Mouse (Mus musculus) brain, adult 2 months (tissue): ENCODE measurements around the gene H2-Q10.
A peak's percentile ranks its signal among the peaks of the same experiment; 100 is the strongest.
"Not testable (repeated sequence)": the region's sequence is repeated elsewhere in the genome, so short reads cannot be mapped to it uniquely, and the experiment has no call there.

Experiments
- DNase-seq: peaks from one replicate; pipeline ENCODE4 v3.0.0; 2011; ENCODE audit warnings: low read depth, low spot score

The H2-Q10 gene

GRCm38 (mm10) chr17:35458247-35458646, 11.6 kb upstream of the H2-Q10 start:
- not testable (repeated sequence) for DNase-seq

- DNase-seq = not testable (repeated sequence)
These were observed 9.2 kb upstream of the H2-Q10 start for GRCm38 (mm10) chr17:35460513-35461341.

GRCm38 (mm10) chr17:35465651-35466050, 4.2 kb upstream of the H2-Q10 start:
- DNase-seq = not testable (repeated sequence)

DNA sequence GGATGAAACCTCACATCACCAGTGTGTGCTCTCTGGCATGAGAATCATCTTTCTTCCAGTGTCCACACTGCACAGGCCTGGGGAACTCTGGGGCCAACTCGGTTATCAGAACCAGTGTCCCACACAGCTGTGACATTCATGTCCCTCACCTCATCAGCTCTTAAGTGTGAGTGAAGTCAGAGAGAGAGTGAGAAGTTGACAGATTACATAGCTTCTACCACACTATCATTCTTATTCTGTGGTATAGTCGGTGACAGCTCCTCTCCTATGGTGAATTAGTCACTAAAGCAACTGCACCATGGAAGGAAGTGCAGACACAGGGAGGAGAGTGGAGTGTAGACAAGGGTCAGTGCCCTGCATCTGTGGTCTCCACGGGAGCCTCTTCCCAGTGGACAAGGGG, 953 bp upstream of the H2-Q10 start:
- not testable (repeated sequence) for DNase-seq

- DNase-seq = peak; percentile 49
These were observed 14.2 kb downstream of the H2-Q10 start for GRCm38 (mm10) chr17:35484066-35484465.

DNA sequence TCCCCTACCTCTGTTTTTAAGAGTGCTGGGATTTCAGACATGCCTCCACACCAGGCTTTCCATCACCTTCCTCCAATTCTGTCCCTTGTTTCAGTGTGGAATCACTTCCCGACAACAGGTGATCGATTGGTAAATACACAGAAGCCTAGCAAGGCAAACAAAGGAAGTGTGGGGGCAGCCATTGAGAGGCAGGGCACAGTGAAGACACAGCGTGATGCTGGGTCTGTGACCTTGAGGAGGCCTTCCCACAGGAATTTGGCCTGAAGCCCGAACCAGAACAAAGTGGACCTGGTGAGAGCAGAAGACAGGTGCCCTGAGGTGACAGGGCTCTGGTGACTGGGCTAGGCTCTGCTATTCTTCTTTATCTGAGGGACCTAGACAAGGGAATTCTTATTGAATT, 15.8 kb downstream of the H2-Q10 start:
- no peak for DNase-seq

DNA sequence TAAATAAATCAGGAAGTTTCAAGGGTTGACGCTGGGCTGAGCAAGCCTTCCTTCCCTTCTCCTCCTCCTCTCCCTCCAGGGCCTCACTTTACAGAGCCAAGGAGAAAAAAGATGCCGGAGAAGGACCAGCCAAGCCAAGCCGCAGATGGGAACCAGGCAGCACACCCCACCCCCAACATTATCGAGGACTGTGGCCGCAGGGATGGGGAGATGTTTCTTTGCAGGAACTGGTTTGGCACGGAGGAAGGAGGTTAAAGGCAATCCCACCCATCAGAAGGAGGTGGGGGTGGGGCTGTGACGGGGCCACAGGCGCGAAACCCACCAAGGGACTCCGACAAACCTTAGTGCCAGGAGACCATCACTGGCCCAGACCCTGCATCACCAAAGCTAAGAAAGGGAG, 16.8 kb downstream of the H2-Q10 start:
- DNase-seq = no peak

- no peak for DNase-seq
These were observed 18.2 kb downstream of the H2-Q10 start for GRCm38 (mm10) chr17:35488041-35488440.

DNA sequence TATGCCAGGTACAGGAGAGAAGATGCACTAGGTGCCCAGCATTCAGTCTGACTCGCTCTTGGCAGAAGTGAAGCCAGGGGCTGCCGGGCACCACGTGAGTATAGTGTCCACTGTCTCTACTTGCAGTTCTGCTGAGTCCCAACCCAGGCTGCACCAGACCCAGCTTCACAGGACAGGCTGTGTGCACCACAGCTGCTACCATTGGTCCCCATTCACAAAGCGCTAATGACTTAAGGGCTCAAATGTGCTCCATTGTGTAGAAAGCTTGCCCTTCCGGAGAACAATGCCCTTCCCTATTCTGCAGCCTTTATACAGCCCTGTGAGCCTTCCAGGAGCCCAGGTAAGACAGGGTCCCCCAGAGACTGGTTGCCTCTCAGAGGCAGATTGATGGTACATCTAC, 20.4 kb downstream of the H2-Q10 start:
- DNase-seq = no peak

DNA sequence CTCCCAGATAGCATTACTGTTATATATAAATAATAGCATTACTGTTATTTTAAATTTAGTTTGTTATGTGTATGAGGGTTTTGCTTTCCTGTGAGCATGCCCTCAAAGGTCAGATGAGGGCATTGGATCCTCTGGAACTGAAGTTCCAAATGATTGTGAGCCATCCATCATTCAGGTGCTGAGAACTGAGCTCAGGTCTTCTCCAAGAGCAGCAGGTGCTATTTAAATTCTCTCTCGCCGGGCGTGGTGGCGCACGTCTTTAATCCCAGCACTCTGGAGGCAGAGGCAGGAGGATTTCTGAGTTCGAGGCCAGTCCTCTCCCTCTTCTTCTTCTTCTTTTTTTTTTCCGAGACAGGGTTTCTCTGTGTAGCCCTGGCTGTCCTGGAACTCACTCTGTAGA, 27.2 kb downstream of the H2-Q10 start:
- no peak for DNase-seq

DNA sequence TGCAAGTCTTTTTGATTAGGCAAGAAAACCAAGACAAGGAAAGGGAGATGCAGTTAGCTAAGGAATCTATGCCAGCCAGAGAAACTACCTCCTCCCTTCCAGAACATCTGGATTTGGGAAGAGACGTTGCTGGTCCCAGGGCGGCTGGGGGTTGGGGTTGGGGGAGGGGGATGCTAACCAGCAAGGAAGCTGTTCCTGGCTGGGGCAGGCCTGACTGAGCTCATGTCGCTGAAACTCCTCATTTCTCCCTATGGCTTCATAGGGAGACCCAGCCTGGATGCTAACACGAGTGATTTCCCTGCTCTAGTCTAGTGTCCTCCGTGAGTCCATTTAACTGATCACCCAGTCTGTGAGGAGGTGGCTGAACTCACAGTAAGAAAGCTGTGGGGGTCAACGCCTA, 32.3 kb downstream of the H2-Q10 start:
- DNase-seq = no peak

DNA sequence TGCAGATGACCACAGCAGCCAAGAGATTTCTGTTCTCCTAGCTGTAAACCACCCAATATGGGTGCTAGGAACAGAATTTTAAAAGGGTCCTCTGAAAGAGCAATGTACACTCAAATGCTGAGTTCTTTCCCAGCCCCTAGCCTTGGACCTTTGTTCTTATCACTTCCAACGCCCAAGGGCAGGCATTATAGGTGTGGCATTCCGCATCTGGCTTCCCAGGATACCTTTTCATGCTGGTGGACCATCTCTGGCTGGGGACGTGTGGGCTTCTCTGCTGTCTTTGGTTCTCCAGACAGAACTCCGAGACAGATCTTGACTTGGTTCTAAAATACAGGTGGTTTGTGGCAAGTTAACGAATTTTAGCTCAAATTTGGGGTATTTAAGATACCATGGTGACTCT, 32.9 kb downstream of the H2-Q10 start:
- no peak for DNase-seq

GRCm38 (mm10) chr17:35503849-35504248, 34.0 kb downstream of the H2-Q10 start:
- DNase-seq = no peak

GRCm38 (mm10) chr17:35504628-35505481, 35.0 kb downstream of the H2-Q10 start:
- DNase-seq = no peak

GRCm38 (mm10) chr17:35505776-35506175, 35.9 kb downstream of the H2-Q10 start, which contains the start of gene Pou5f1:
Gene Pou5f1 (plus strand): TSS chr17:35506018.
- no peak for DNase-seq

DNA sequence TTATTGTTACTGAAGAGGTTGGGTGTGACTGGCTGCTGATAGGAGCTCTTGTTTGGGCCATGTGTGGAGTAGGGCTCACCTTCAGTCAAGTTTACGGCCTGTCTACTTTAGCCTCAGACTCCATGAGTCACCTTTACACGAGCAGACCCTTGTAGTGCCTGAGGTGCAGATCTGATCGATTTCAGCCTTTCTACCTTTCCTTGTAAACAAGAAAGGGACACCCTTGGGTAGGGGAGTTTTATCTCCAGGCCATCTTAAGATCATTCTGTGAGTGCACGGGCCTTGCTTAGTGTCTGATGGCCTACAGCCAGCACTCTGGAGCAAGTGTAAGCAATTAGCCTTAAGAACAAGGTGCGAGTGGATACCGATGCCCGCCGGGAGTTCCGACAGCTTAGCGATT, 37.0 kb downstream of the H2-Q10 start:
- DNase-seq = no peak

DNA sequence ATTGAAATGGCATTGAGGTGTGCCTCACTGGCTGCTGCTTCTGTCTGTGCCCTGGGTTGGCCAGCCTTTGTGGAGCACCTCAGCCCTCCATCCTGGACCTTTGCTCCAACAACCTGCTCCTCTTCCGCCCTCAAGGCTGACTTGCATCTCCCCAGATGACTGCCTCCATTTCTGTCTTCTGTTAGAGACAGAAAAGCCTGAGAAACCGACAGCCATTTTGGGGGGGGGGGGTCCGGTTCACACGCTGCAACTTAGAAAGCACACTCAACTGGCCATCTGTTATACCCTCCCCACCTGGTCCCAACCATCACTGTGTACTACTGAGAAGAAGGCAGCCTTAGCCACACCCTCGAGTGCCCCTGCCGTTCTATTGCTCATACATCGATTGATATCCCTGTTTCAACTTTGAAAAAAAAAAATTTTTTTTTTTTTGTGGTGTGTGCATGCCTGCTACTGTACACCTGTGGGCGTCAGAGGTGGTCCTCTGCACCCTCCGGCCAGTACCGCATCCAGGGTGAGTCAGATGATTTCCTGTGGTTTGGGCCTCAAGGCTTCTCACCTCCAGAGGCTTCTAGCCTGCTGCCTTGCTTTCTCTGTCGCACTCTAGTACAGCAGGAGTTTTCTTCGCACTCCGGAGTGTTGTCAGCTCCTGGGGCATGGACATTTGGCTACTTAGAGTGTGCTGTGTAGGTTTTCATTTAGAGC, 37.8 kb downstream of the H2-Q10 start:
- no peak for DNase-seq

DNA sequence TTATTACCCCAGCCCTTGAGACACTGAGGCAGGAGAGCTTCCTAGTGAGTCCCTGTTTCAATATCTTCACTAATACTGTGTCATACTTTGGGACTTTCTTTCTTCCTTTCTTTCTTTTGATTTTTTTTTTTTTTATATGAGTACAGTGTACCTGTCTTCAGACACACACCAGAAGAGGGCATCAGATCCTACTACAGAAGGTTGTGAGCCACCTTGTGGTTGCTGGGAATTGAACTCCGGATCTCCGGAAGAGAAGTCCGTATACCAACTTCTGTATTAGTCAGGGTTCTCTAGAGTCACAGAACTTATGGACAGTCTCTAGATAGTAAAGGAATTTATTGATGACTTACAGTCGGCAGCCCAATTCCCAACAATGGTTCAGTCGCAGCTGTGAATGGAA, 38.4 kb downstream of the H2-Q10 start:
- not testable (repeated sequence) for DNase-seq

GRCm38 (mm10) chr17:35509284-35509683, 39.4 kb downstream of the H2-Q10 start:
- peak; percentile 41 for DNase-seq

DNA sequence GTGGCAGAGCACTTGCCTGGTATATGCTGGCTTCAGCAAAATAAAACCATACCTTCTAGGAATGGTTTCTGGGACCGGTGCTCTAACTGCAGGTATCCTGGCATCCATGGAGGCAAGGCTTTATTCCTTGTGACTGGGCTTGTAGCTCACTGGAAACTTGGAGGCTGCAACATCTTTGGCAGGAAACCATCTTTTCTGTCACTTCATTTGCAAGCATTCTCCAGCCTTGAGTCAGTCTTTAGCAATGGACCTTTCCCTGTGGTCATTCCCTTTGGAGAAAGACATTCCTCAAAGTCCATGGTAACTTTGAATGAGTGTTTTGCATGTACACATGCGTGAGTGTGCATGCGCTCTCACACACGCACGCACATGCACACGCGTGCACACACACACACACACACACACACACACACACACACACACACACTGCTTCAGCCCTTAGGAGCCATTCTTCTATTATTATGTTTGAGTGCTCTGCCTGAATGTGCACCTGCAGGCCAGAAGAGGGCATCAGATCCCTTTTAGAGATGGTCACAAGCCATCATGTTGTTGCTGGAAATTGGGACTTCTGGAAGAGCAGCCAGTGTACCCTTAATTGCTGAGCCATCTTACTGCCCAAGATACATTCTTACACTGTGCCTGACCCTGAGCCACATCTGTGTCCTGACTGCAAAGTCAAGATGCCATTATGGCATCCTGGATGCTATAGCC, 43.2 kb downstream of the H2-Q10 start:
- peak; percentile 65 for DNase-seq

DNA sequence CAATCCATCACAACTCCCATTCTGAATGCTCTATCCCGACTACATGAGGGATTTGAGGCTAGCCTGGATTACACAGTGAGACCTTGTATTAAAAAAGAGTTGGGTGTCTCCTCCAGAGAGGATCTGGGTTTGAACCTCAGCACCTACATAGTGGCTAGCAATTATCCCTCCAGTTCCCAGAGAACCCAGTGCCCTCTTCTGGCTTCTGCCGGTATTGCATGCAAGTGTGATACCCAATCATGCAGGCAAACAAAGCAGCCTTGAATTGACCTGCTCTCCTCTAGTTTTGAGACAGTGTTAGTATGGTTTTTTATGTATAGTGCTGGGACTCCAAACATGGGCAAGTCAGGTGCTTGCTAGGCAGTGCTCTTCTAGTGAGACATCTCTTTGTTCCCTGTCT, 44.0 kb downstream of the H2-Q10 start:
- peak; percentile 52 for DNase-seq
